Mouse (Mus musculus): ENCODE results near the gene Chmp2b.

DNA sequence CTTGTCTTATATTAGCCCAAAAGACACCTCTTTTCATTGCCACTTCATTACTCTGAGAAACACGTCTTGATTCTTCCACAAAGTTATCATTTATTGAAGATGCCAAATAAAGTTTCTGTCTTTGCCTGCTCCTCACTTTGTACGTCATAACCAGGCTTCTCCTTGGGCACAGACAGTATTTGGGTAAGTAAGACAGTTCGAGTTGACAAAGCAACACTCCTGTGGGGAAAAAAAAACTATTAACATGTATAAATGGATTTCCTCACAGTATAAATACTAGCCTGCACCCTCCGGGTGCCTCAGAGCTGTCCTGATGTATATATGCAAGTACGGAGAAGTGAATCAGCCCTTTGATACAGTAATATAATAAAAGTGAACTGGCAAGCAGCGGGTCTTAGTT, 42.3 kb downstream of the Chmp2b start, which contains the start of gene Pou1f1:
- no peak for TF ChIP-seq EP300 (IDR thresholded peaks at IDR 0.05; ENCODE audit: low read depth)
- TF ChIP-seq CTCF (IDR thresholded peaks at IDR 0.05; ENCODE audit: low read depth), result no peak
